Mouse (Mus musculus) urinary bladder, adult 18-20 months (tissue): ENCODE measurements around the gene Map2k7.

Experiments
- DNase-seq, 2 experiments: peaks; one replicate each; pipeline ENCODE4 v3.0.0; 2022; ENCODE audit warnings: low spot score in 2 of 2, mixed read lengths in 2 of 2

Gene Map2k7

DNA sequence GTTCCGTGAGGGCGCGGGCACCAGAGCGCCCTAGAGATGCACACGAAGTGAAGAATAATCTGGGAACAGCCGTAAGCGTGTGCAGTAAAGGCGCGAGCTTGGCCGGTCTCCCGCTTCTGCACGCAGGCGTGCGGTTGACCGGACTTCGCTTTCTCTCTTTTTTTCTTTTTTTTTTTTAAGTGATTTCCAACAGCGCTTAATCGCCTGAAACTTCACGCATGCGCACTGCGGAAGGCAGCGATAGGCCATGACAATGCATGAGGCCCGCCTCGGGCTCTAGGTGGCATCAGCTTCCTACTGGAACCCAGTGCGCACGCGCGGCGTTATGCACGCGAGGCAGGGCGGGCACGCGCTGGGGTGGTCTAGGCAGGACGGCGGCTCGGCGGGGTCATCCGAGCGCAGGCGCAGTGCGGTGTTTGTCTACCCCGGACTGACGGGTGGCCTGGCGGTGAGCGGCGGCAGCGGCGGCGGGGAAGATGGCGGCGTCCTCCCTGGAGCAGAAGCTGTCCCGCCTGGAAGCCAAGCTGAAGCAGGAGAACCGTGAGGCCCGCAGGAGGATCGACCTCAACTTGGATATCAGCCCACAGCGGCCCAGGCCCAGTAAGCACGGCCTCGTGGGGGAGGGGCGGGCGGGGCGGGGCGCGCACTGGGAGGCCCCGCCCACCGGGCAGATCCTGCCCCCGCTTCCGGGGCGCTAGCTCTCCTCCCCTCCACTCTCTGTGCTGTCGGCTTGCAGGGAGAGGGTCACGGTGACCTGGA, at the start of gene Map2k7, which contains the start of gene Gm49320:
Gene Map2k7, plus strand, starts transcription at position 307 of the 759 bp plus-strand sequence.
Gene Gm49320, plus strand, starts transcription at position 432 of the 759 bp plus-strand sequence.
- peak; percentile 96 to 100 for DNase-seq

DNA sequence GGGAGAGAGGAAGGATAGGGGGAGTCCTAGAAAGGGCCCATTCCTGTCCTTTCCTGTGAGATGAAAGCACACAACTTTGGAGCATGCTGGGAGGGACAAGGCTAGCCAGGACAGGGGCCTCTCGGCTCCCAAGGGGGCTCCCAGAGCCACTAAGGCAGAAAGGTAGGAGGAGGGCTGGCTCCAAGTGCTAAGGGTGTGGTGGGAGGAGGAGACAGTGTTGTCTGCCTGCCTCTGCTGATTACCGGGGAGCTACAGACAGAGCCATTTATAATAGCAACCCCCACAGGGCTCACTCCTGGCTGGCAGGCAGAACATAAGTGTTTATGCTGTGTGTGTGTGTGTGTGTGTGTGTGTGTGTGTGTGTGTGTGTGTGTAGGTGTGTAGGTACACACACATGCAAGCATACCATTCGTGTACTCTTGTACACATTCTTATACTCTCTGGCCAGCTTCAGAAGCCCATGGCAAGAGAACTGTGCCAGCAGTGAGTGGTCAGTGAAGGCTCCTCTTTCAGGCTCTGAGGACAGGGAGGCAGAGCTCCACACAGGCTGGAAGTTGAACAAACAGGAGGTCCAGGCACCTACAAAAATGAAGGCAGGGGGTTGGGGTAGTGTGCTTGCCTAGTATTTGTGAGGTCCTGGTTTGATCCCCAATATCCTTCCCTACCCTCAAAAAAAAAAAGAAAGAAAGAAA, 49.4 kb upstream of the Map2k7 start:
- DNase-seq, result no peak

DNA sequence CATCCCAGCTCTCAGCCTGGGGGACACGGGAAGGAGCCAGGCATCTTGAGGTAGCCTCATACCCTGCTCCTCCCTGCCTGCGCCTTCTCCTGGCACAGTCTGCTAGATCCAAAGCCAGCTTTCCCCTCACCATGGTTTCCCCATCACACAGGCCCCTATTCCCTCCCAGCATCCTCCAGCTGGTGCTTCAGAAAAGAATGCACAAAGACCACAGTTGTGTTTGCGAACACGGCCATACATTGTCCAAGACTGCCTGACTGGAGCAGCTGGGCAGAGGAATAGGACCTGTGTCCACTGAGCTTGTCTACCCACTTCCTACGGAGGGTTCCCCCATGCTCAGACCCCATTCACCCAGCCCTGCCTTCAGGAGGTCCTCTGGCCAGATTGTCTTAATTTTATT, 46.2 kb upstream of the Map2k7 start:
- DNase-seq, result no peak

DNA sequence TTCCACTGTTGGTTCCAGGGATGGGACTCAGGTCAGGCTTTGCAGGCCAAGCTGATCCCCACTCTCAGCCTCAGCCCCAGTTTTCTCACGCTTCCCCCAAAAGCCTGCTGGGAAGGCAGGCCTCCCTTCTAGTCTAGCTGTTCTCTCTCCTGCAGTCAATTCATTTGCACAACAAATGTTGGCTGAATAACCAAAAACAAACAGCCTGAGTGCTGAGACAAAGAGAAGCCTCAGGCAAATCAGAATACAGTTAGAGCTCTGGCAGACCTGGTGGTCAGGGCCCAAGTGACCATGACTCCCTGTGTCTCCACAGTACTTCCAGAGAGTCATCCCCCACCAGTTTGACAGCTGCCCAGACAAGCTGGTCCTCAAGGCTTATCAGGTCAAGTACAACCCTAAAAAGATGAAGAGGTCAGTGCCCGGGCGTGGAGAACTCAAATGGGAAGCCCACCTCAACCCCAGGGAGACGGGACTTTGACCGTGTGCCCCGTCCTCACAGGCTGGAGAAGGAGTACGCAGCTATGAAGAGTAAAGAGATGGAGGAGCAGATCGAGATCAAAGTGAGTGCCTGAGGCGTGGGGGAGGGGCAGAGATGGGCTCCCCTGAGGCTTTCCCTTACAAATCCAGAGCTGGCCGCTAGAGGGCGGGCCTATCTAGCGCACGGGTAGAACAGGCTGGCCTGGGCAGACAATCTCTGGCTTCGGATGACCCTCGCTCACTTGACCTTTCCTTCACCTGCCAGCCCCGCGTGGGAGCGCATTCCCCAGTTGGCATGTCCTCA, 45.5 kb upstream of the Map2k7 start:
- DNase-seq, result peak; percentile 72 to 82

DNA sequence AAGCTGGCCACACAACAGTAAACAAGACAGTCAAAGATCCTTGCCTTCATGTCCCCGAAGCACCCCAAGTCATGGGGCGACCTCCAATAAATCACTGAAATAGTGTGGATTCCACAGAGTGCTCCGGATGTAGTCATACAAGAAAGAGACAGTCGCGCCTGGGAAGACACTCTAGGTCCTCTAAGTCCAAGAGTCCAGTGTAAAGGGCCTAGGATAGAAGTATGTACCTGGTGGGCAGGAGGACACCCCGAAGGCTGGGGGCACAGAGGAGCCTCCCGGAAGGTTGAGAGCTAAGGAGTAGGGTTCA, 45.0 kb upstream of the Map2k7 start:
- no peak for DNase-seq

DNA sequence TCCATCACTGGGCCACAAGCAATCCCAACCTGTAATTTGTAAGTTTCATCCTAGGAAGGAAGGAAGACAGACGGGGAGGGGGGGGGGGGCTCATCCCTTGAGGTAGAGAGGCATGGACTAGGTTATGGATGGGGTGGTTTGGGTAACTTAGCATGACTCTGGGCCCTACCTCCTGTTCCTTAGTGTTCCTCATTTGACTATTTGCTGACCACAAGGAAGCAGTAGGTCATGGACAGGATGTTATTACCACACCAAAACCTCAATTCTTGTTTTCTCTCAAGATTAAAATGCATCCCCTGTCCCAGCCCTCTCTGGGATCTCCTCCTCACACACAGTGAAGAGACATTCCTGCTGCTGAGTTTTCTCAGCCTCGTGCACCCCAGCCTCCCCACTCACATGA, 37.2 kb upstream of the Map2k7 start:
- DNase-seq, result no peak

DNA sequence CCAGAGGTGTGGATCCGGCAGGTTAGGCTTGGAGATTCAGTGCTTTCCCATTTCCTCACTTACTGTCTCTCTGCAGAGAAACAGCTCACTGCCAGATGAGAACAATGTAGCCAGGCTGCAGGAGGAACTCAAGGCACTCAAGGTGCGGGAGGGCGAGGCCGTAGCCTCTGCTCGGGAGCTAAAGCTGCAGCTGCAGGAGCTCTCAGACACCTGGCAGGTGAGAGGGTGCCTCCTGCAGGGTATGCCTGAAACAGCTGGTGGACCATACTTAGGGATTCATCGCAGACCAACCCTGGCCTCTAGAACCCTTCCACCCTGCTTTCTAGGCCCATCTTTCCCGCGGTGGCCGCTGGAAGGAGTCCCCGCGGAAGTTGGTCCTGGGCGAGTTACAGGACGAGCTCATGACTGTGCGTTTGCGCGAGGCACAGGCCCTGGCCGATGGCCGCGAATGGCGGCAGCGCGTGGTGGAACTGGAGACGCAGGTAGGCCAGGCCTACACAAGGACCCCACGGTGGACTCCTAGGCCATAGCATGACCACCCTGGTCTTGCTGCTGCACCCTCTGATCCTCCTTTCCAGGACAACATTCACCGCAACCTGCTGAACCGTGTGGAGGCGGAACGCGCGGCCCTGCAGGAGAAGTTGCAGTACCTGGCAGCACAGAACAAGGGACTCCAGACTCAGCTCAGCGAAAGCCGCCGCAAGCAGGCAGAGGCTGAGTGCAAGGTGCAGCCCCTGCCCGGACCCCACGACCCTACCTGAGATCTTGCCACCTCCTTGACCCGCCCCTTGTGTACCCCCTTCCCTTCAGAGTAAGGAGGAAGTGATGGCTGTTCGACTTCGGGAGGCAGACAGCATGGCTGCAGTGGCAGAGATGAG, 33.1 kb upstream of the Map2k7 start:
- DNase-seq, result no peak

DNA sequence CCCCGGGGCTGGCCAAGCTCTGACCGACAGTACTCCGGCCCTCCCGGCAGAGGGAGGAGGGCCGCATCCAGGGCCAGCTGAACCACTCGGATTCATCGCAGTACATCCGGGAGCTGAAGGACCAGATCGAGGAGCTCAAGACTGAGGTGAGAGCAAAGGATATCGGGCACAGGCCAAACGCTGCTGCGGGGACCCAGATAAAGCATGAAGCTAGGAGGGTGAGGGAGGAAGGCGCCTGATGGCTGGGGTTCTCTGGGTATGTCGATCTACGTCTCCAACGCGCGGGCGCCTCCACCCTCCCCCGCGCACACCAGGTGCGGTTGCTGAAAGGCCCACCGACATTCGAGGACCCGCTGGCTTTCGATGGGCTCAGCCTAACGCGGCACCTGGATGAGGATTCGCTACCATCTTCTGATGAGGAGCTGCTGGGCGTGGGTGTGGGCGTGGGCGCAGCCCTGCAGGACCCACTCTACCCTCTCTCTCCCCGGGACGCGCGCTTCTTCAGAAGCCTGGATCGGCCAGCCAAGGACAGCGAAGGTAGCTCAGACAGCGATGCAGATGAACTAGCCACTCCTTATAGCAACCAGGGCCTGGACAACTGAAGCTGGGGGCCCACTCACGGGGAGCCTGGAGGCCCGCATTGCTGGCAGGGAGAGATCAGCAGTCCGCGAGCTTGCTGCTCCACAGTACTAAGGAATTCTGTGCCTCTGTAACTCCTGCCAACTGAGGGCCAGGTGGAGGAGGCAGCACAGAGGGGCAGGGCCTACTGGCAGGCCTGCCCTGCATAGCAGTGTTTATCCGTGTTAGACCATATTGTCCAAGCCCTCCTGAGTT, 32.1 kb upstream of the Map2k7 start:
- DNase-seq, result no peak

DNA sequence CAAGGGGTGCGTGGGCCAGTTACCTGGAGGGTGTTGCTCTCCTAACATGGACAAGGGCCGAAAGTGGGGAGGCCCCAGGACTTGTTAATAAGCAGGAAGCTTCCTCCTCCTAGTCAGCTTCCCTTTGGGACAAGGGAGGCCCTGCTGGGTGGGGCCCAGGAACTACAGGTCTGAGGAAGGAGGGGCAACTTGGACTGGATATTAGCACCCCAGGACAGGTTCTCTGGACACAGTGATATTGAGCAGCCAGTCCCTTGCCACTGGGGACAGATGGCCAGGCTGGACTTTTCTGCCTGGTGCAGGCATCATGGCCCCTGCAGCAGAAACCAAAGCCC, 31.6 kb upstream of the Map2k7 start:
- DNase-seq, result no peak

DNA sequence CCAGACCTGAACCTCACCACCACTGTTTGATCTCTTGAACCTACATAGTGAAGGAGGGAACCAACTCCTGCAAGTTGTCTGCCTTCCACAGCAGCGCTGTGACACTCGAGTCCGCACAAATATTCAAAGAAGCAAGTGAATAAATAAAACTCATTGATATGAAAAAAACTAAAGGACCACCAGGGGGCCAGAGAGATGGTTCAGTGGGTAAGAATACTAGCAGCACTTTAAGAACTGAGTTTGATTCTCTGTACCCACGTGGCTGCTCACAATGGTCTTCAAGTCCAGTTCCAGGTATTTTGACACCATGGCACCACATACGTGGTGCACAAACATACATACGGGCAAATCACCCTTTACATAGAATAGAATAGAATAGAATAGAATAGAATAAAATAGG, 27.4 kb upstream of the Map2k7 start:
- DNase-seq, result no peak

DNA sequence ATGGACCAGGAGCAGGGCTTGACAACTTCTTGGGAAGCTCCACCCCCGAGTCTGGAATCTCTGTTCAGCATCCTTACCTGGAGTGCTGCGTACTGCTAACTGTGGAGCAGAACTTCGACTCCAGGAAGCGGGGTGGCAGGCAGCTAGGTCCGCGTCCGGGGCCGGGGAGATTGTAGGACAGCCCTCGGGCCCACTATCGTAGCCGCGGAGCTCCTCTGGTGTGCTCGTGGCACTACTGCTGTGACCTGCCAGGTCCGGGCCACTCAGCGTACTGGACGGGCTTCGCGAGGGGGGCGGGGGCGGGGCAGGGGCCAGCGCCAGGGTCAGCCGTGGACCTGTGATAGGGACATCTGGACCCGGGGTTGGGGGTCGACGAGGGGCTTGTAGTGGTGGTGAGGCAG, 25.7 kb upstream of the Map2k7 start:
- no peak for DNase-seq

DNA sequence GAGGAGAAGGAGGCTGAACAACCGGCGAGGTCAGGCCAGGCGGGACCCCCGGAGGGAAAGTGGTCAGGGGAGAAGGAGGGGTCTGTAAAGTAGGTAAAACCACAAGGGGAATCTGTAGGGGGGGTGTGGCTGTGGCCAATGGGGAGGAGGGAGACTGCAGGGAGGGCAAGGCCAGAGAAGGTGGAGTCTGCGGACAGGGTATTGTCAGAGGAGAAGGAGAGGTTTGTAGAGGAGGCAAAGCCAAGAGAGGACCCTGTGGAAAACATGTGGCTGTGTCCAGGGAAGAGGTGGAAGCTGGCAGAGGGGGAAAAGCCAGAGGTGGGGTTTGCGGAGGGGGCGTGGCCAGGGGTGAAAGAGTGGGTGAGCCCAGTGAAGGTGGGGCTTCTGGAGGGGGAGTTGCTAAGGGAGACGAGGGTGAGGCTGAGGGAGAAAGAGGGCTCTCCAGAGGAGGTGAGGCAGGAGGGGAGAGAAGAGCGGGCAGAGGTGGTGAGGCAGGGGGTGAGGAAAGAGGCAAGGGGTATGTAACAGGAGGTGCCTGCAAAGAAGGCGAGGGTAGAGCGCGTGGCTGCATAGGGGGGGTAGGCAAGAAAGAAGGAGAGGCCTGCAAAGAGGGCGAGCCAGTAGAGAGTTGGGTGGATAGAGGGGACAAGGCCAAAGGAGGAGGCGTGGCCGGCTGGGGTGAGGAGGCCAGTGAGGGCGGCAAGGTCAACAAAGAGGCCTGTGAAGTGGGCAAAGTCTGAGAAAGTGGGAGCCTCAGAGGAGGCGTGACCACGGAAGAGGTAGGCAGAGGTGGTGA, 25.1 kb upstream of the Map2k7 start:
- DNase-seq, result peak; percentile 57 to 76

DNA sequence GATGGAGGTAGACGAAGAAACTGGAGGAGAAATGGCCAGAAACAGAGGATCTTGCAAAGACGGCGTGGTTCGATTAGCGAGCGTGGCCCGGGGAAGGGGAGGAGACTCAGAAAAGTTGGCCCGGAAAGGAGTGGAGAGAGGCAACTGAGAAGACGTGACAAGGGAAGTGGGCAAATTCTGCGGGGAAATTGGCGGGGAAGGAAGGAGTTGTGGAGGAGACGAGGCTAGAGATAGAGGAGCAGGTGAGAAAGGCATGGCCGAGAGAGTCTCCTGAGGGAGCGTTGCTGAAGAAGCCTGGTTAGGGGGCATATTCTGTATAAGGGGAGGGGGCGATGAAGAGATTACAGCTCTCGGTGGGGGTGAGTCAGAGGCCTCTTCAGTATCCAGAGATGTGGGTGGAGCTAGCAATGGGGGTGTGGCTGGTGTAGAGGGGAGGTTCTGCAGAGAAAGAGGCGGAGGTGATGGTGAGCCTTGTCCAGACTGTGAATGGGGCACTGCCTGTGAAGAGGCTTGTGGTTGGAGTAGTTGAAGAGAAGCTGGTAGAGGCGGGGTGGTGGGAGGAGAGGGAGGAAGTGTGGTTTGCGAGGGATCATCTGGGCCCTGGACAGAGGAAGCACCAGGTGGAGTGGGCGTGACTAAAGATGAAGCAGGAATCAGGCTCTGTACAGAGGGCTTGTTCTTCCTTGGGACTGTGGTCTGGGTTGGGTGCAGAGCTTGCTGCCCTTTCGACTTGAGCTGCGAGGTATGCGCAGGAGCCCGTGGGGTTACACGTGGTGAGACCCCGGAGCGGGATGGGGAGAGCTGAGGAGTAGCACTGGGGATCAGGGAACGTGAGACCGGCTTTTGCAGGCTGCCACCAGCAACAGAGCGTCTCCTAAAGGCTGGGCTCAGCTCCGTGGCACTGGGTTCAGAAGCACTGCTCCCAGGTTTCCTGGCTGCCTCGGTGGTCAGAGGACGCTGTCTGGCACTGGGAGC, 24.2 kb upstream of the Map2k7 start:
- DNase-seq, result peak; percentile 60 to 67

DNA sequence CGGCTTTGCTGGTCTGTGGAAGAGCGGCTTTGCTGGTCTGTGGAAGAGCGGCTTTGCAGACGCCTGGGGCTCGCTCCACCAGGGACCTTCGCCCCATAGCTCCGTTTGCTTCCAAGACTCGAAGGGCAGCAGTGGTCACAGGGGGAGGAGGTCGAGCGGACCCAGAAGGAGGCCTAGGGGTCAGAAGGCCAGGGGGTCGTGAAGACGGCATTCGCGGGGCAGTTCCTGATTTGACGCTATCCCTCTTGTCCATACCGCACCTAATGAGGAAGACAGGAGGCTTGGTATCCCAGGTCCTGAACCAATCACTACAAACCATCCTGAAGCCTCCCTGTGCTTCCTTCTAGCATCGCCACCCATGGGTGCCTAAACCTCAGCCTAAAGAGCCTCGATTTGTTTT, 22.2 kb upstream of the Map2k7 start:
- DNase-seq, result no peak

DNA sequence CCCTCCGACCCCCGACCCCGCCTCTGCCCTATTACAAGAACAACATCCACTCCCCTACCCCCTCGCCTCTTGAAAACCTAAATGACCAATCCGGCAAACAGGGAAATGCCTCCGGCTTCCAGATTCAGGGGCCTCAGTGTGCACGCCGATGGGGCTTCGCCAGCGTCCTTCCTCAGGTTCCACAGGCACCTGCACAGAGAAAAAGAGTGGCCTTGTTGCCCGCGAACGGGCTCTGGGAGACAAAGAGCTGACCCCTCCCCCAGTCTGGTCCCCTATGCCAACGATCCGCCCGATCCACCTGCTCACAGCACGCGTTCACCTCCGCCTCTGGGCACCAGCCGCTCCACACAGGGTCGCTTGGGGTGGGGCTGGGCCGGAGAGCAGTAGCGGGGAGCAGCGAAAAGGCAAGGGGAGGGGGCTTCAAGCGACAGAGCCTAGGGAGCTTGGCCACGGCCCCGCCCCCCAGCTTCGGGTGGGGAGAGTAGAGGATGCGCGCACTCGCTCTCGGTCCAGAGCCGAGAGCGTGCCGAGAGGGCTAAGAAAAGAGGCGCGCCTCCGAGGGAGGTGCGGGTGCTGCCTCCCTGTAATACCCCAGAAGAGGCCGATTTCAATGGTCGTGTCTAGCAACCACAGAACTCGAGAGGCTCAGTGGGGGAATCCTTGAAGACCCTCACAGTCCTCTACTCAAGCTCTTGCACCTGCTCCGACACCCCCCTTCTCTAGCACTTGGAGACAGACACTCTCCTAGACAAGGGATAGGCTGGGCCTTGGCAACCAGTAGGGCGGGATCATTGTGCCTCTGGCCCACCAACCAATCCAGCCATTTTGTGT, 21.5 kb upstream of the Map2k7 start, which contains the start of gene Prr36:
Gene Prr36, minus strand, starts transcription at position 669 of the 831 bp plus-strand sequence.
- DNase-seq, result no peak

DNA sequence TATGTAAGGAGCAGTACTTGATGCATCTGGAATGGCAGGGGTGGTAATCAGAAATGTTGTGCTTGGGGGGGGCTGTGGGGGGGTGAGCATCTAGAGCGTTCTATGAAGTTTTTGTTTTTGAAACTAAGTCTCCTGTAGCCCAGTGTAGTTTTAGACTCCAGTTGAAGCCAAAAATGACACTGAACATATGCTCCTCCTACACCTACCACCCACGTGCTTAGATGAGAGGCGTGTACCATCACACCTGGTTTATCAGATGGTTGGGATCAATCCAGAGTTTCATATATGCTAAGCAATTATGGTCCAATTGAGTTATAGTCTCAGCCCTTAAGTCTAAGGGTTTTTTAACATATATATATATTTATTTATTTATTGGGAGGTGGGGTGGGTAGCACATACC, 18.9 kb upstream of the Map2k7 start:
- DNase-seq, result no peak

DNA sequence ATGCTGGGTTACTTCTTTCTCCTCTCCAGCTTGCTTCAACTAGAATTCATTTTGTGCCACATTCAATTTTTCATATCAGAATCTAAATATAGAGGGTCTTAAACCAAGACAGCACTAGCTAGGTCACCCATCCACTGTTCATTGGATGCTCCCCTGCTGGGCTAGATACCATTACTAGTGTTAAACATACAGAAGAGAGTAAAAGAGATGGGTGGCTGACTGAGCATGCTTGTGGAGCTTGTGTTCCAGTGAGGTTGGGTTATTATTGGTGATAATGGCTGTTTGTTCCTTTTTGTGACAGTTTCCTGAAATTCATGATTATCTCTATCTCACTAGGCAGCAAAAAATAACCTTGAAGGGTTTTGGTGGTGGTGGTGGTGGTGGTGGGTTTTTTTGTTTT, 16.5 kb upstream of the Map2k7 start:
- DNase-seq, result no peak

DNA sequence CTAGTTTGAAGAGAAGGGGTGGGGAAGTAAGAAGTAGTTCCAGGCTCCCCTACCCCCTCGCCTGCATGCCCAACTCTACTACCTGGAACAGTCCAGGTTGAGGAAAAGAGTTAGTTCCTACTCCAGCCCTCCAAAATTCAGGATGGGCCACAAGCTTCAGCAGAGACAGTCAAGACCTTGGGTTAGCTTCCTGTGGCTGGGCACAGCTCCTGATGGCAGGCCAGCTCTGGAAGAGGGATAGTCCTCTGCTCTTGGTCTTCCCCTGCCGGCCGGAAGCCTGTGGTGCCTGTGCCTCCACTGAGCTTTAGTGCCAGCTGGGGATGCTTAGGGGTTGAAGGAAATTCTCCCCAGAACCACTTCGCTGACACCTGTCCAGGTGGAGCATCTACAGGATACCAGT, 12.2 kb upstream of the Map2k7 start:
- no peak for DNase-seq
